In the genomic region with DNA sequence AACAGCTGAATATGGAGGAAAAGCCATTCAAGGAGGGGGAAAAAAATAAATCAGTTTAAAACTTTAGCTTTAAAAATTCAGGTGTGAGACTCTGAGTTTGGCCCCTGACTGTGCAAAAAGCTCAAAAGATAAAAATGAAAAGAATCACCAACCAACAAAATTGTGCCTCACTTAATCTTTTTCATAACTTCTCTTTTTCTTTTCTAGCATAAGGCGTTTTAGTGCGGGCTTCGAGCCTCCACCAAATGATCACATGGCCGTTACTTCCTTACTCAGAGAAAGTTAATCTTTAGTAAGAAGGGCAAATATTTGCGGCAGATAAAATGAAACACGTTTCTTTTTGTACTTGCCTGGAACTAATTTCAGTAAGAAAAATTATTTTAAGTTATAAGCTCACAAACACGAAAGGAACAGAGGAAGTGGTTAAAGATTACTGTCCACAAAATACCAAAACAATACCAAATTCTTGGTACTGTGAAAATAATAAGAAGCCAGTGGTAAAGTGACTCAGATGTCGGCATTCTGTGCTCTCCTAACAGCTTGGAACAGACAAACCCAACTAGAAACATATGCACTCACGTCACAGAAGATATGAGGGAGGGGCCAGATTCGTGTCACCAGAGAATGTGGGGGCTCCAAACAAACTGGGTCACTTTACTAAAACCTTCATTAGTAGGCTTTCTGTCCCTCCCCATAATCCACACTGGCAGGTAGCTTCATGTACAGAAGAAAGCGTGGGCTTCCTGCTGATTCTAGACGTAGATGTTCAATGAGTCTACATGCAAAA, we compare ENCODE assay signal across 1 mouse cellular context.
A peak's percentile ranks its signal among the peaks of the same experiment; 100 is the strongest.
TF ChIP-seq lines count a peak whose summit lies in the region.

No protein-coding gene starts in this region.

TF ChIP-seq in MEL, 35 proteins besides CTCF, POLR2A, EP300 and RAD21 (continued from another document):
- TF ChIP-seq ZMIZ1 (IDR thresholded peaks at IDR 0.05; ENCODE audit: low read depth, low read length) (no peak), E2F4 (IDR thresholded peaks at IDR 0.05; ENCODE audit: borderline replicate concordance, low read depth, low read length) (no peak), USF2 (IDR thresholded peaks at IDR 0.05; ENCODE audit: borderline replicate concordance in 1 of 2, insufficient read depth in 1 of 2, low read depth in 1 of 2, low read length in 2 of 2) (0 out of 4 replicates have a peak, but pooled peaks of 1 of the 2 experiments have one; percentile 55), CHD1 (IDR thresholded peaks at IDR 0.05; ENCODE audit: low read depth, low read length) (no peak), JUND (IDR thresholded peaks at IDR 0.05; ENCODE audit: low read depth, low read length) (no peak), MYB (IDR thresholded peaks at IDR 0.05; ENCODE audit: low read depth, low read length) (no peak), POLR2AphosphoS2 (IDR thresholded peaks at IDR 0.05; ENCODE audit: low read length) (no peak), MXI1 (IDR thresholded peaks at IDR 0.05; ENCODE audit: low read depth, low read length) (peak; percentile 47; the same call in 1 of the 2 replicates), TBP (IDR thresholded peaks at IDR 0.05; ENCODE audit: low read depth, low read length) (no peak; the same call in 1 of the 2 replicates), MAFK (IDR thresholded peaks at IDR 0.05; ENCODE audit: borderline replicate concordance, low read depth, low read length) (peak; percentile 42), RCOR1 (IDR thresholded peaks at IDR 0.05; ENCODE audit: low read depth, low read length) (peak; percentile 68), KAT2A (conservative IDR thresholded peaks at IDR 0.05; ENCODE audit: low read depth, low read length) (no peak), GATA1 (IDR thresholded peaks at IDR 0.05; ENCODE audit: low read depth, low read length) (0 out of 2 replicates have a peak, but pooled peaks have one; percentile 21), TAL1 (IDR thresholded peaks at IDR 0.05; ENCODE audit: low read length) (no peak), SMC3 (IDR thresholded peaks at IDR 0.05; ENCODE audit: low read depth, low read length) (no peak), TCF12 (IDR thresholded peaks at IDR 0.05; ENCODE audit: low read depth, low read length) (no peak), ZC3H11A (IDR thresholded peaks at IDR 0.05; ENCODE audit: low read depth, low read length) (0 out of 2 replicates have a peak, but pooled peaks have one; percentile 2), HCFC1 (IDR thresholded peaks at IDR 0.05; ENCODE audit: low read depth, low read length) (0 out of 2 replicates have a peak, but pooled peaks have one; percentile 31), ELF1 (IDR thresholded peaks at IDR 0.05; ENCODE audit: low read depth, low read length) (0 out of 2 replicates have a peak, but pooled peaks have one; percentile 32)
